Mouse (Mus musculus): ENCODE measurements around the gene Ccdc71.

Ccdc71 gene

DNA sequence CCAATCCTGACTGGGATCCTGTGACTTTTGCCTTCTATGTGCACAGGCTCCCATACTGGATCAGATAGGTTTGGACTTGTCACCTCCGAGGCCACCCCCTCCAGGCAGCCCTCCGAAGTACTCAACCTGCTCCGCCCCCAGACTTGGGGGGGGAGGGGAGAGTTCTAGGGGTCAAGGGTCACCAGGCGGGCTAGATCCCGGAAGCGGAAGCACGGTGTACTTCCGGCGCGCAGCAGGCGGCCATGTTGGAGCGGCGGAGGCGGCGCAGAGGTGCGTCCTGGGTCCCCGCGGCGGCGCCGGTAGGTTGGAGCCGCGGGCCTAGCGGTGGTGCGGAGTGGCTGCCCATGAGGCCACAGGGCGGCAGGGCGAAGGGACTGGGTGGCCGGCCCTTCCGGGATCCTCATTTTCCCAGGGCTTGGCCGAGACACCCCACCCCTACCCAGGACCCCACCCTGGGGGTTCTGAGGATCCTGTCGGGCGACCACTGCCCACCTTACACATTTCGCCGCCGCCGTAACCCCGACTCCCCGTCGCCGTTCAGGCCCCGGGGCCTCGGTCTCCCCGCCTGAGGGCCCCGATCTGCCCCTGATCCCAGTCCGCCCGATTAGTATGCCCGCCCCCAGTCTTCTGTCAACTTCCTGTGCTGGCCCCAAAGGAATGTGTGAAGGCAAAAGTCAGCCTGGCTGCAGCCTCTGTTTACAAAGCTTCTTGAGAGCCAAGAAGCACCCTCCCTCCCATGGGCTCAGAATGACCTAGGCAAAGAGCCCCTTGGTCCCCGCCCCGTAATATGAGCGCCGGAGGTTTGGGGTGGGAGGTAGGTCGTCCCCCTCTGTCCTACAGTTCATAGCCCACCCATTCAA, at the start of gene Ccdc71:
Ccdc71 (plus strand) TSS at position 209 of the 860 bp plus-strand sequence.
- DNase-seq, result peak; percentile 90

DNA sequence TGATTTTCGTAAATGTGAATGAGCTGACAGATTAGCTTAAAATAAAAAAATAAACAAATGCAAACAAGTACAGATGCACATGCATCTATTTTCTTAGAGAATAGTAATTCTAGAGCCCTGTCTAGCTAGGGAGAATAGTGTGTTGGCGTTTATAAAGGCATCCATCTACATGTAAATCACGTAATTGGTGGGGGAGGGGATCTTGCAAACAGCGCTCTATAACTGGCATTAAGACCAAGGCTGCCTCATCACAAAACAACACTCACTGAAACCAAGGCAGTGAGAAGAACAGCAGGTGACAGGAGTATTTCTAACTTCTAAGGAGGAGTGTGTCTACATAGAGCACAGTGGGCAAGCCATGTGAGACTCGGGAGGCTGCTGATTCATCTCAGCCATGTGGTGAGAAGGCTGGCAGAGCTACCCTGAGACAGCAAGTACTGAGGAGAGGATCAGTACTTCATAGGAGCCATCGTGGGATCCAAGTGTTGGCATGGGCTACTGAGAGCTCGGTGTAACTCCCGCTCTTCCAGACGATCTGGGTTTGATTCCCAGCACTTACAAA, 48.9 kb upstream of the Ccdc71 start:
- DNase-seq, result no peak

DNA sequence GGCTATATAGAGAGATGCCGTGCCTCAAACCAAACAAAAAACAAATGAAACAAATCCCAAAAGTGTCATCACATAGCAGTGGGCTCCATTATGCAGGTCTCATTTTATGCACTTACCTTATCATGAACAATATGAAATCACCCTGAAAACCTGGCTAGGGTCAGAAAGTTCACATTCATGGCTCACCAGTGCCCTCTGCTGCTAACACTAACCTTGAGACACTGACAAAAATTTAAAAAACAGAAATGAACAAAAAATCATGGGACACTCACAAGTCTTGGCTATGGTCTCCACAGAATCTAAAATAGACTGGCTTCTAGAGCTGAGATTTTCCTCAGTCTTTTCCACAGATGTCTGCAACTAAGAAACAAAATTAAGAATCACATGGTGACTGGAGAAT, 48.1 kb upstream of the Ccdc71 start:
- peak; percentile 65 for DNase-seq

DNA sequence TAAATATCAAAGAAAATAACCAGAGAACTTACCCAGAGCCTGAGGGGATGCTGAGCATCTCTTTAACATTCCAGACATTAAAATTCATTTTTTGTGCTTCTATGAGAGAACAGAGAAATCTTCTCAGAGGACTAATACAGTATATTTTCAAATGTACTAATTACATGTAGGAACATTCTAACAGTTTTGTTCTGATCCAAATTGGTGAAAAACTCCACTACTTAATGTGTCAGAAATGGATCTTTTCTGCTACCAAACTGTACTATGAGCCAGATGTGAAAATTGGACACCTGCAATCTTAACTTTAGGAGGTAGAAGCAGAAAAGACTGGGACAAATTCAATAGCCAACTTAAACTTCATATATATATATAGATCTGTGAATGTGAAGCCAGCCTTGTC, 31.9 kb upstream of the Ccdc71 start, which contains the start of gene Ccdc36:
Ccdc36 (minus strand) TSS at position 101 of the 400 bp plus-strand sequence.
- no peak for DNase-seq

DNA sequence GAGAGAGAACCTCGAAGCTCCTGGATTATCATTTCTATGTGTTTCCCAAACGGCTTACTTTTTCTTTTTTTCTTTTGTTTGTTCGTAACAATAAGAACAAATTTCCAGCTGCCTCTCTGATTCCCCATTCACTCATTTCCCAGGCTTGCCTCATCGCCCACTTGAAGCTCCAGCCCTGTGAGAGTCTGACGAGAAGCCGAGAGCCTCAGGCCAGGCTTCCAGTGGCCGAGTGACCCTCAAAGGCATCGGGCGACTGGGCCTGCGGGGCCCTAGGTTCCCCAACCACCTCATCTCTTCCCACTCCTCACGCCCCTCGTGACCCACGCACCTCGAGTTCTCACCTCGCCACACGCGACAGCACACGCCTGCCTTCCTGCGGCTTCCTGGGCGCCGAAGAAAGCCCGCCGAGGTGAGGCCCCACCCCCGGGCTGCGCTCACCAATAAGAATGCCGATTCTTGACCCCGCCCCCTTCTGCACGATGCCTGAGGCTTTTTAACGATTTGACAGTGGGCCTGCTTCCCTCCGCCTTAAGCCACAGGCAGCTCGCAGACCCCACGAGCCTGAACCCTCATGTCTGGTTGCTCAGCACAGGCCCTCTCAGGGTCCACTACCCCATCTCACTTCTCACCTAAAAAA, 28.8 kb upstream of the Ccdc71 start:
- DNase-seq, result peak; percentile 23

DNA sequence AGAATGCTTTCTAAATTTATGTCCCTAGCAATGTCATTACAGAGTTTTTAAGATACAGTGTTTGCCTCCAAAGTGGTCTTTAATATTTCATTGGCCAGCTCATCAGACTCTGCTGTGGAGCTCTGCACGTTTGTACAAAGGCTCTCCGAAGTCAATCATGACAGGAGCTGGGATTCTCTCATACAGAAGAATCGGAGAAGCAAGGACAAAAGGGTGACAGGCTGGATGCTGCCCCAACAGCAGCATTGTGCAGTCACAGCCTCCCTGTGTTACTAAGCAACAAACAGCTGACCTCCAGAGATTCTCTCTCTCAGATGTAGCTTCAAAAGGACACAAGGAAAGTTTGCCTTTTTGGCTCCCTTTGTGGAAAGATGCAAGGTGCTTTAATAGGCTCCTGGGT, 24.1 kb upstream of the Ccdc71 start, which contains the start of gene BC048562:
BC048562 (plus strand) TSS at position 301 of the 400 bp plus-strand sequence.
- no peak for DNase-seq

DNA sequence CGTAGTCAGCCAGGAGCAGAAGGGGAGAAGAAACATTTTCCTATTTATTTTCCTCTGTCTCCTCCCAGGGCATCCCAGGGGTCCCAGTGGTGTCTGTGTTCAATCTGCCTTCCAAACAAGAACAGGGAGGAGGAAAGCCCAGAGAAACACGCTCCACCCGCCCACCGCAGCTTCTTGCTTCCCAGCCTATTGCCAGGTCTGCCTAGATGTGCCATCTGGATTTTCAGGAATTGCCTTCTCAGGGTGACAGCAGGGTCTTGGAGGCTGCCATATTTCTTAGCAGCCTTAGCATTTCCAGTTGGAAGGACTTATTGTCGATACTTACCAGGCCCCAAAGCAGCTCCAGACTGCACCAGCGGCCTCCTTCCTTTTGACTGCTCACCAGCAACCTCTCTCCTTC, 21.2 kb upstream of the Ccdc71 start:
- DNase-seq, result no peak

DNA sequence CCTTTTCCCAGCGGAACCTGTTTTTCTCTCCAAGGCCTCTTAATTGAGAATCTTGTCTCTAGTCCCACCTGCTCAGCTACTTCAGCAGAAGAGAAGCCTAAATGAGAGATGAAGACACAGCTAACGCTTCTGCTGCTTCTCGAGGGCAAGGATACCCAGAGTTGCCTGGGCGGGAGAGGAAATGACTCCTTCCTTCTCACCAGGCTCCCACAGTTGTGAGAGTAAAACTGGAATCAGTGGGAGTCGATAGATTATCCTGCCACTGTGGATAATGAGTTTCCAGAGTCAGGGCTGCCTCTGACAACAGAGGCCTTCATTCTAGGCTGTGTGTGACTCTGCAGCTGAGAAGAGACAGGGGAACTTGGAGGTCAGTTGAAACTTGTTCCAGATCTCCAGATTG, 19.8 kb upstream of the Ccdc71 start:
- no peak for DNase-seq

DNA sequence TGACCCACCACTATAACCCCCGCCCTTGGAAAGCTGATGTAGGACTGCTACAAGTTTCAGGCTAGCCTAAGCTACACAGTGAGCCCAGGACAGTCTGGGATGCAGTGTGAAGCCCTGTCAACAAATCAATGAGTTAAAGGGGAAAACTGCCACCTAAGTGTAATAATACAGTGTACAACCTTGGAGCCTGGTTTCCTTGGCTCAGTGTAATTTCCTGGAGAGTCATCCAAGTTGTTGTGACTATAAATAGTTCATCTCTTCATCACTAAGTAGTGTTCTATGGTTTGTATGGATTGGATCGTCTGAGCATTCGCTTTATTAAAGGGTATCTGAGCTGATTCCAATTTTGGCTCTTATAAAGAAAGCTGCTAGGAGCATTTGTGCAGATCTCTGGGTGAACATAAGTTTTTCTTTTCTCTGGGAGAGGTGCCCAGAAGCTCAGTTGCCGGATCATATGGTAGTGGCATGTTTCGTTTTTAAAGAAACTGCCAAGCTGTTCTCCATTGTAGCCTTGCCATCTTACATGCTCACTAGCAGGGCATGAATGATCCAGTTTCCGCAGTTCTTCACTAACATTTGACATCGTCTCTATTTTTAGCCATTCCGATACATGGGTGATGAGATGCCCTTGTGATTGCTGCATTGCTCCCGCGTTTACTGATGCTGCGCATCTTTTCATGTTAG, 18.9 kb upstream of the Ccdc71 start:
- no peak for DNase-seq

DNA sequence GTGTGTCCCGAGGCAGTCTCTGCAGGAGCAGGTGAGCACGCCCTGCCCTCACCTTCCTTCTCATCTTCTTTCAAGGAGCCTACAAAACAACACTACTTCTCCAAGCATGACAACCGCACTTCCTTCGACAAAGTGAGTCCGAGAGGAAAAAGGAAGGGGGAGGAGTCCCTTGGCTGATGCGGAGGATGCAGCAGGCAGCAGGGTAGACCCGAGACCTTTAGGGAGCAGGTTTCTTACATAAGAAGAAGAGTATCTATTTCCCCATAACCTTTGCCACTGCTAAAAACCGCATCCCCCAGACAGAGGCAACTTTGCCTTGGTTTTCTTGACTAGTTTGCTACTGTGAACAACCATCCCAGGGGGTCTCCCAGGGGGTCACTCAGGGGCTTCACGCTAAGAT, 15.2 kb upstream of the Ccdc71 start:
- DNase-seq, result no peak

DNA sequence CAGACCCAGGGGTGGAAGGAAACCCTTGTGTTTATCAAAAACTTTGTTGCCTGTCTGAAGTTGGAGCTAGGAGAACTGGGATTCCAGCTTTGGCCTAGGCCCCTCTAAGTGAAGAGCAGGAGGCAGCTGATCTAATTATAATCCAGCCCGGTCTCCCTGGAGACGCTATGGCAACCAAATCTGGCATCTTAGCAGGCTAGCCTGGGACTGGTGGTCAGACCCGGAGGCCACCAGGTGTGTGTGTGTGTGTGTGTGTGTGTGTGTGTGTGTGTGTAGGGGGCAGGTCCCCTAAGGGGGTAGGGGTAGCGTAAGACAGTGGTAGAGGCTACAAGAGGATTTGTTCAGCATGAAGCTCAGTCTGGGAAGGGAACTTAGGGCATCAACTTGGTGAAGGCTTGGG, 10.5 kb upstream of the Ccdc71 start:
- no peak for DNase-seq

DNA sequence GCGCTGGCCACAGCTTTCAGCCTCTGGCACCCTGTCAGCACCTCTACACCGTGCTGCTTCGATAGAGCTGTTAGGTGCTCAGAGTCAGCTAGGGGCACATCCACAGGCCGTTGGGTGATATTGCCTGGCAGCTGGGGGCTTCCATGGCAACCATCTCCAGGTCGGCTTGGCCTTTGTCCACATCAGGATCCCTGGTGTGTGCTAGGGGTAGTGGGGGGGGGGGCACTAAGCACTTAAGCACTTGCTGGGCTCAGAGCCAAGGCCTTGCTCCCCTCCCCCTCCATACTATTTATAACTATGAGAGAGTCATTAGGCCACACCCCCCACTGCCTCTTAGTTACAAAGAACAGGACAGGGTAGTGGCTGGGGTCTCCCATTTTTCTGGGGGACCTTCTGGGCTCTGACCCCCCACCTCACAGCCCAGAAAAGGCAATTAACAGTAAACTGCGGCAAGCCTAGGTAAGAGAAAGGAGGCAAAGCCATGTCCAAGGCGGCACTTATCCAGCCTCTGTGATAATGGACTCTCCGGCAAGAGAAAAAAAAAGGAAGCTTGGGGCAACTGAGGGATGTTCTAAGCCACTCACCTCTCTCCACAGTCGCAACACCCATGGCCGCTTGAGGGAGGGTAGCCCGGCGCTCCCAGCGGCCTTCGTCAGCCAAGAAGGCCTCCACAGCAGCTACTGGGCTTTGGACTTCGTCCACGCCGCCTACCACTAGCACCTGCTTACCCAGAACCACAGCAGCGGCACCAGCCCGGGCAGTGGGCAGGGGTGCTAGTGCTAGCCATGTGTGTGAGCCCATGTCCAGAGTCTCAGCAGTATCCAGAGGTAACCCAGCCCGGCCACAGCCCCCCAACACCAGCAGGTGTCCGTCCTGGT, 9.8 kb upstream of the Ccdc71 start:
- DNase-seq, result no peak

DNA sequence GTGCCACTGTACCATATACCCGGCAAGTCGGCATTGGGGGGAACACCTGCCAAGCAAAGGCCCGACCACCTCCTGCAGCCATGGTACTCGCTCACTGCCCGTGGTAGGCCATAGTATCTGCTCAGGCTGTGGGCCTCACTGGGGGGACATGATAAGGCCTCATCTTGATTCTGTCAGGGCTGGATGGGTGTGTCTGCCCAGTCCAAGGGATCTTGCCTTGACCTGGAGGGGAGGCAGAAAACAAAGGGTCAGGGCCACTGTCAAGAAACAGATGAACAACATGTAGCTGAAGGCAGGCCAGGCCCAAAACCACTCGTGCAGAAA, 9.2 kb upstream of the Ccdc71 start:
- DNase-seq, result no peak

DNA sequence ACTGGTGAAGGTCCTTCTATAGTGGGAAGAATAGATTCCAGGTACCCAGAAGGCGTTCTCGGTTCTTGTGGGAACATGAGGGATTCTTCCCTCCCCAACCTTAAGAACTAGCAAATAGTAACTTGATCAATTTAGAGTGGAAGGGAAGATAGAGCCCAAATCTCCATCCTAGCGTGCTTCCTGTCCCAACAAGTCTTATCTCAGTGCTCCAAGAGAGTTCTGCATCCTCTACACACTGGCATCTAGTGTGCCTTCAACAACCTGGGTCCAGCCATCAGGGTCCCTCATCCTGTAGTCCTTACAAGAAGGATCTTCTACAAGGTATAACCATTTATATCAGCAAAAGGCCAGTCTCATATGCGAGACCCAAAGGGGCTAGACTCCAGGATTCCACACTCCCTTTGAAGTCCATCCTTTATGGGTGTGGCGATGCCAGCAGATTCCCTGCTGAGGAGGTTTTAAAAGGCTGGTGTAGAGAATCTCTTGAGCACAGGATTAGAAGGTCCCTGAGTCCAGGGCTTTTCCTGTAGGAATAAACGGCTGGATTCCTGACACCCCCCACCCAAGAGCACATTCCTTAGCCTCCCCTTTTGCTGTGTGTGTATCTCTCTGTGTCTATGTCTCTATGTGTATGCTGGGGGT, 8.7 kb upstream of the Ccdc71 start:
- no peak for DNase-seq

DNA sequence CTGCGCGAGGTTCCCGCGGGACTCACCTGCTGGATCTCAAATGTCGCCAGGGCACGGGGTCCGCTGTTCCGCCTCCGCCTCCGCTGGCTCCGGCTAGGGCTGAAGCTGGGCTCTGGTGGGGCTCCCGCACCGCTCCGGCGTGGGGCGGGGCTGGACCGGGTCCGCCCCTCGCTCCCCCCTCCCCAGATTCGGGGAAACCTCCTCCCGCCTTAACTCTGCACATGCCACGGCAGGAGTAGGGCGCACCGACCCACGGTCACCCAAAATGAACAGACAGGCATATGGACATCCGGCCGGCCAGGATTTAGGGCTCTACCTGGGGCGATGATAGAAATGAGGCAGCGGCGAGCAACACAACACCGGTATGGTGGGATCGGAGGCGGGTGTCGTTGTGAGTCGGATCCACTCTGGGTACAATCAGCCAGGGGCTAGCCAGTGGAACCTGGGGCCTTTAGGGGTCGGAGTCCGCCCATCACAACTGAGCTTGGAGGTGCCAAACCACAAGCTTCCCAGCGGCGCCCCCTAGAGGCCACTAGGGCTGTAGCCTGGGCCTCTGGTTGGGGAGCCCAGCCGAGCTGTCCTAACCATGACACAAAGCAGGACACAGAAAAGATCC, 7.9 kb upstream of the Ccdc71 start:
- DNase-seq, result peak; percentile 95

DNA sequence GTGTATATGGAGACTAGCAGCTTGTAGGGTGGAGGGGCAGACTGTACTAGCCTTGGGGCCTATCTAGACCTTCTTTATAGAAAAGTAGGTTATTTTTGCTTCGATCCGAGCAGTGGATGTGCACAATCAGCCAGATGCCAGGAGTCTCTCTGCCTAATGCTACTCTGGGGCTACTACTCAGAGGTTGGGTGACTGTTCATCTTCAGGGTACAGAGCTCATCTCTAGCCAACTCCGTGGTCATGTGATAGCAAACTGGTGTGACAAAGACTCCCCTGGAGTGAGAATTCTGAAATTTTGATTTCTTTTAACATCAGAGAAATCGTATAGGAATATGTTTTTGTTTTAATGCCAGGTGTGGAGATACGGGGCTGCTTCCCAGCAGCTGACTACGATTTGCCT, 7.4 kb upstream of the Ccdc71 start:
- DNase-seq, result no peak

DNA sequence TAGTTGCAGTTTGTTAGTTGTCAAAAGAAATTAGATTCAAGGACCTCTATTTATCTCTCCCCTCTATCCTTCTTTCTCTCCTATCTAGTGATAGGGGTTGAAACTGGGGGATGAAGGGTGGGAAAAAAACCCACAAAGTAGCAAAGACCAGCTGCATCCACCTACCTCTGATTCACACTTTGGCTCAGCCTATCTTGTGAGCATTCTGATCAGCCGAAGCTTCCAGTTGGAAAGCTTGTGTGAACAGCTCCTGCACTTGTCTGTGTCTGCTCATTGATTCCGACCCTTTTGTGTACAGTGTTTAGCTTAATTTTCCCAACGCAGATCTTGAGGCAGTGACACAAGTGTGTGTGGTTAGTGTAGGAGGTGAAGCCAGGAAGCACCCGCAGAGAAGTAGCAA, 6.9 kb upstream of the Ccdc71 start:
- DNase-seq, result no peak

DNA sequence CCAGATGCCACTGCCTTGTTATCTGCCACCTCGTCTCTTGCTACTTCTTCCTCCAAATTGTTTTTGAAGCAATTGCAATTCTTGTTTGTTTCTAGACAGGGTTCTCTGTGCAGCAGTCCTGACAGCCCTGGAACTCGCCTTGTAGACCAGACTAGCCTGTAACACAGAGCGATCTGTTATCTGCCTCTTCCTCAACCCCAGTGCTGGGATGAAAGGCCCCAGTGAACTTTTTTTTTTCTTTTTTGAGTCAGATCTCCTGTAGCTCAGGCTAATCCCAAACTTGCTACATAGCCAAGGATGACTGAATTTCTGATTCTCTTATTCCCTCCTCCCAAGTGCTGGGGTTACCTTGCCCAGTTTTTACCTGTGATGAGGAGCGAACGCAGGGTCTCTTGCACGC, 5.9 kb upstream of the Ccdc71 start:
- no peak for DNase-seq

DNA sequence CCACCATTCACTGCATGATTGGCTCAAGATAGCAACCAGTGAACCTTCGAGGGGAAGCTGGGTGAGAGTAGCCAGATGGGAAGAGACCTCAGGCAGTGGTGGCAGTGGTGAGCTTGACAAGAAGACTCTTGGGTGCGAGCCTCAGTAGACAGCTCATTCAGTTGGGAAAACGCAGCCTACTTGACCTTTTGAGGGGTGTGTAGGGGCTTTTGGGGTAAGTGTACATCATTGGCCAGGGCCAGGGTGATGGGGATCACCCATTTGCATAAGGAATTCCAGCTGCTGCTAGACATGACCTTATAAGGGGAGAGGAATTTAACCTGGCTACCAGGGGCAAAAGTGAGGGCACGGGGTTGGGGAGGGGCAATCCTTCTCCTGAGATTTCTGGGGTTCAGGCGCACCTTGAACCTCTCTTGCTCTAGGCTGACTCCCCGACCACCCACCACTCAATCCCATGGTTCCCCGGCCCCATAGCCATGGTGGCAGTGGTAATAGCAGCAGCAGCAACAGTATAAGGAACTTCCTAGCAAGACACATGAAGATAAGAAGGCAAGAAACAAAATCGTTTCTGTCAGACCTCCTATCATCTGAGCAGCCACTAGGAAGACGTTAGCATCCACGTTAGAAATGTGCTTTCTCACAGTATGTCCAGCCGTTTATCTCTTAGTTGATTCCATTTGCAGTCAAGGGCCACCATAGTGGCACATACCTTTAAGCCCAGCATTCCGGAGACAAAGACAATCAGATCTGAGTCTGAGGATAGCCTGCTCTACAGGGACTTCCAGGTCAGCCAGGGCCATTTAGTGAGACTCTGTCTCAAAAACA, 4.4 kb upstream of the Ccdc71 start:
- DNase-seq, result no peak

DNA sequence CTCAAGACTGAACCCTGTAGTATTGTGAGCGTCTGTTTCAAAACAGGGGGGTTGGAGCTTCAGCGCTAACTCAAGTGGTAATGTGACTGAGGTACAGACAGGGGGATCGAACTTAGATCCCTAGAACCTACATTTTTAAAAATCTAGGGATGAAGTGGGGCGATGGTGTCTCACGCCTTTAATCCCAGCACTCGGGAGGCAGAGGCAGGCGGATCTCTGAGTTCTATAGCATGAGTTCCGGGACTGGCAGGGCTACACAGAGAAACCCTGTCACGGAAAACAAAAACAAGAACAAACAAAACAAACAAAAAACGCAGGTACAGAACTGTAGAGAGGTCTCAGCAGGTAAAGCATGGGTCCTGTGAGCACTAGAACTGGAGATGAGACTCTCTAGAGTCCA, 3.4 kb upstream of the Ccdc71 start:
- DNase-seq, result no peak

DNA sequence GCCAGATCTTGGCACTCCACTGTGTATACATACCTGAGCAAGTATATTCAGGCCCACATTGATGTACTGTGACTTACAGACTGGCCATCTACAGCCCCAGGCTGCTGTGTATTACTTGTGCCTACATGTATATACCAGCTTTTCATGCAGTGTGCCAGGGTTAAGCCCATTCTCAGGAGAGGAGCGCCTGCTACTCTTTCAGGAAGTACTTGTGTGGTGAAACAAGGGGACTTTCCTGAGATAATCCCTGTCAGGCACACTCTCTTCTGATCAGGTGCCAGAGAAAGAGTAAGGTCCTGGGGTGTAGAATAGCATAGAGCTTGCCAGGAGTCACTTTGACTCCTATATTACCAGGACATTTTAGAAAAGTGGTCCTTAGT, 398 bp upstream of the Ccdc71 start:
- DNase-seq, result no peak

Measured in thymus, postnatal 4 days (tissue).